Mouse (Mus musculus): ENCODE measurements around the gene Oprm1. TPM values are rescaled to one million over a fixed set of nuclear protein-coding genes. Genes with fewer than 3 reads are reported as not detected.

Oprm1 gene
- polyA plus RNA-seq, 1 experiment: not detected

- H3K27me3 ChIP-seq (ENCODE audit: control insufficient read depth, insufficient read depth, insufficient read length): no peaks in the 10 kb centered on the region
- no peak overlapping the region for H3K4me2 ChIP-seq (ENCODE audit: low read depth)
- TF ChIP-seq MYOG (IDR thresholded peaks at IDR 0.05; ENCODE audit: control insufficient read depth in 1 of 3, insufficient read depth in 1 of 3, insufficient read length in 2 of 3, low read depth in 2 of 3): no peak
- no peak for TF ChIP-seq TCF12 (IDR thresholded peaks at IDR 0.05; ENCODE audit: insufficient read depth, poor library complexity, severe bottlenecking)
- TF ChIP-seq USF1 (IDR thresholded peaks at IDR 0.05; ENCODE audit: low read depth): no peak
- no peak for TF ChIP-seq MYOD1 (IDR thresholded peaks at IDR 0.05; ENCODE audit: control insufficient read depth in 1 of 3, insufficient read length in 2 of 3, low read depth in 2 of 3)
- no peak for TF ChIP-seq CEBPB (IDR thresholded peaks at IDR 0.05; ENCODE audit: insufficient read depth, poor library complexity, severe bottlenecking)
- no peak for TF ChIP-seq E2F4 (IDR thresholded peaks at IDR 0.05; ENCODE audit: insufficient read depth)
- no peak for TF ChIP-seq REST (IDR thresholded peaks at IDR 0.05; ENCODE audit: insufficient read depth, insufficient read length)
- TF ChIP-seq MAX (IDR thresholded peaks at IDR 0.05; ENCODE audit: low read depth): no peak
- TF ChIP-seq TCF3 (IDR thresholded peaks at IDR 0.05; ENCODE audit: insufficient read length, low read depth): no peak
- TF ChIP-seq POLR2AphosphoS2 (IDR thresholded peaks at IDR 0.05; ENCODE audit: insufficient read length, low read depth): no peak
- no peak for TF ChIP-seq POLR2A (IDR thresholded peaks at IDR 0.05; ENCODE audit: insufficient read length, low read depth)
- TF ChIP-seq SRF (IDR thresholded peaks at IDR 0.05; ENCODE audit: control insufficient read depth, insufficient read length, low read depth): no peak
- H3K79me2 ChIP-seq (ENCODE audit: control insufficient read depth, insufficient read depth): no peaks in the 10 kb centered on the region
- no peak overlapping the region for H3K4me3 ChIP-seq
- no peak overlapping the region for H3ac ChIP-seq (ENCODE audit: control insufficient read depth, insufficient read length)
- H3K36me3 ChIP-seq (ENCODE audit: control insufficient read depth, insufficient read depth): no peaks in the 10 kb centered on the region
Observed at GRCm38 (mm10) chr10:6889640-6890245, 131.4 kb downstream of the Oprm1 start.

- no peak overlapping the region for H3K4me3 ChIP-seq
- H3K4me2 ChIP-seq (ENCODE audit: low read depth): no peak overlapping the region
- H3K79me2 ChIP-seq (ENCODE audit: control insufficient read depth, insufficient read depth): no peaks in the 10 kb centered on the region
- no peak overlapping the region for H3ac ChIP-seq (ENCODE audit: control insufficient read depth, insufficient read length)
- H3K36me3 ChIP-seq (ENCODE audit: control insufficient read depth, insufficient read depth): no peaks in the 10 kb centered on the region
- no peaks in the 10 kb centered on the region for H3K27me3 ChIP-seq (ENCODE audit: control insufficient read depth, insufficient read depth, insufficient read length)
- TF ChIP-seq USF1 (IDR thresholded peaks at IDR 0.05; ENCODE audit: low read depth): no peak
- no peak for TF ChIP-seq MAX (IDR thresholded peaks at IDR 0.05; ENCODE audit: low read depth)
- no peak for TF ChIP-seq TCF12 (IDR thresholded peaks at IDR 0.05; ENCODE audit: insufficient read depth, poor library complexity, severe bottlenecking)
- TF ChIP-seq CEBPB (IDR thresholded peaks at IDR 0.05; ENCODE audit: insufficient read depth, poor library complexity, severe bottlenecking): no peak
- TF ChIP-seq POLR2AphosphoS2 (IDR thresholded peaks at IDR 0.05; ENCODE audit: insufficient read length, low read depth): no peak
- no peak for TF ChIP-seq REST (IDR thresholded peaks at IDR 0.05; ENCODE audit: insufficient read depth, insufficient read length)
- no peak for TF ChIP-seq SRF (IDR thresholded peaks at IDR 0.05; ENCODE audit: control insufficient read depth, insufficient read length, low read depth)
- TF ChIP-seq E2F4 (IDR thresholded peaks at IDR 0.05; ENCODE audit: insufficient read depth): no peak
- TF ChIP-seq MYOD1 (IDR thresholded peaks at IDR 0.05; ENCODE audit: control insufficient read depth in 1 of 3, insufficient read length in 2 of 3, low read depth in 2 of 3): no peak
- TF ChIP-seq TCF3 (IDR thresholded peaks at IDR 0.05; ENCODE audit: insufficient read length, low read depth): no peak
- no peak for TF ChIP-seq POLR2A (IDR thresholded peaks at IDR 0.05; ENCODE audit: insufficient read length, low read depth)
Observed at GRCm38 (mm10) chr10:6890348-6891009, 132.2 kb downstream of the Oprm1 start.

DNA sequence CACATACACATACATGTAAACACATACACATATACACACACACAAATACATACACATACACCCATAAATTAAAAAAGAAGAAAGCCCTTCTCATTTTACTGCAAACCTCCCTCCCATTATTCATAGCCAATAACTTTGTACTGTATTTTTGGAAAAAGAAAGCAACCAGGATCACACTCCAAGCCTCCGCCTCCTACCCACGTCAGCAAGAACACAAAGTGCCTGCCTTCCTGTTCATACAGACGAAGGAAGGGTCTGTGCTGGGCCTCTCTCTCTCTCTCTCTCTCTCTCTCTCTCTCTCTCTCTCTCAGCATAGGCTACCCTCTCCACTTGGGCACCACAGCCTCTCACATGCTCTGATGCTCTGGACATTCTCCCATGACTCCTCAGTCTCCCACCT lies 137.5 kb downstream of the Oprm1 start:
- no peak for TF ChIP-seq MYOD1 (IDR thresholded peaks at IDR 0.05; ENCODE audit: control insufficient read depth in 1 of 3, insufficient read length in 2 of 3, low read depth in 2 of 3)
- no peak for TF ChIP-seq REST (IDR thresholded peaks at IDR 0.05; ENCODE audit: insufficient read depth, insufficient read length)
- TF ChIP-seq MYOG (IDR thresholded peaks at IDR 0.05; ENCODE audit: control insufficient read depth in 1 of 3, insufficient read depth in 1 of 3, insufficient read length in 2 of 3, low read depth in 2 of 3): no peak
- H3K79me2 ChIP-seq (ENCODE audit: control insufficient read depth, insufficient read depth): no peaks in the 10 kb centered on the region
- no peak overlapping the region for H3ac ChIP-seq (ENCODE audit: control insufficient read depth, insufficient read length)
- no peaks in the 10 kb centered on the region for H3K36me3 ChIP-seq (ENCODE audit: control insufficient read depth, insufficient read depth)
- no peak overlapping the region for H3K4me2 ChIP-seq (ENCODE audit: low read depth)
- H3K27me3 ChIP-seq (ENCODE audit: control insufficient read depth, insufficient read depth, insufficient read length): no peaks in the 10 kb centered on the region
- H3K4me3 ChIP-seq: no peak overlapping the region

GRCm38 (mm10) chr10:6896659-6897303 lies 138.5 kb downstream of the Oprm1 start:
- Histone ChIP-seq H3K79me2 (ENCODE audit: control insufficient read depth, insufficient read depth) (no peaks in the 10 kb centered on the region), H3K4me2 (ENCODE audit: low read depth) (no peak overlapping the region), H3ac (ENCODE audit: control insufficient read depth, insufficient read length) (no peak overlapping the region), H3K4me3 (no peak overlapping the region), H3K36me3 (ENCODE audit: control insufficient read depth, insufficient read depth) (no peaks in the 10 kb centered on the region), H3K27me3 (ENCODE audit: control insufficient read depth, insufficient read depth, insufficient read length) (no peaks in the 10 kb centered on the region)
- TF ChIP-seq E2F4 (IDR thresholded peaks at IDR 0.05; ENCODE audit: insufficient read depth) (no peak), POLR2AphosphoS2 (IDR thresholded peaks at IDR 0.05; ENCODE audit: insufficient read length, low read depth) (no peak), USF1 (IDR thresholded peaks at IDR 0.05; ENCODE audit: low read depth) (no peak), MAX (IDR thresholded peaks at IDR 0.05; ENCODE audit: low read depth) (no peak), CEBPB (IDR thresholded peaks at IDR 0.05; ENCODE audit: insufficient read depth, poor library complexity, severe bottlenecking) (no peak), POLR2A (IDR thresholded peaks at IDR 0.05; ENCODE audit: insufficient read length, low read depth) (no peak), TCF12 (IDR thresholded peaks at IDR 0.05; ENCODE audit: insufficient read depth, poor library complexity, severe bottlenecking) (no peak)
